Mouse (Mus musculus): ENCODE data around the gene Amdhd1. TPM values are rescaled to one million over a fixed set of nuclear protein-coding genes. Genes with fewer than 3 reads are reported as not detected.
"Not testable (repeated sequence)": the region's sequence is repeated elsewhere in the genome, so short reads cannot be mapped to it uniquely, and the experiment has no call there.

Gene Amdhd1
- total RNA-seq (2022) = under 1 TPM; 0.25 to 0.52 (median 0.34) TPM

- DNase-seq (ENCODE audit: low spot score in 2 of 2) = peak; percentile 11 to 31
Measured at GRCm38 (mm10) chr10:93539775-93540430, at the start of gene Amdhd1. Gene Amdhd1 (minus strand): TSS chr10:93540033.

GRCm38 (mm10) chr10:93589281-93589848 is 49.5 kb upstream of the Amdhd1 start, which contains the start of gene Snrpf:
Gene Snrpf (minus strand): TSS chr10:93589706.
- DNase-seq (ENCODE audit: low spot score in 2 of 2) = peak; percentile 90 to 95

GRCm38 (mm10) chr10:93588796-93589195 is 49.0 kb upstream of the Amdhd1 start:
- DNase-seq (ENCODE audit: low spot score in 2 of 2) = no peak

GRCm38 (mm10) chr10:93577271-93577886 is 37.5 kb upstream of the Amdhd1 start:
- DNase-seq (ENCODE audit: low spot score in 2 of 2) = peak; percentile 33 to 70

GRCm38 (mm10) chr10:93575960-93576359 is 36.1 kb upstream of the Amdhd1 start:
- no peak for DNase-seq (ENCODE audit: low spot score in 2 of 2)

- DNase-seq (ENCODE audit: low spot score in 2 of 2) = no peak
Measured at GRCm38 (mm10) chr10:93574966-93575365, 35.1 kb upstream of the Amdhd1 start.

- DNase-seq (ENCODE audit: low spot score in 2 of 2) = no peak
Measured at GRCm38 (mm10) chr10:93572209-93572608, 32.4 kb upstream of the Amdhd1 start.

GRCm38 (mm10) chr10:93568671-93569070 is 28.8 kb upstream of the Amdhd1 start:
- no peak for DNase-seq (ENCODE audit: low spot score in 2 of 2)

- DNase-seq (ENCODE audit: low spot score in 2 of 2) = no peak
Measured at GRCm38 (mm10) chr10:93567841-93568566, 28.2 kb upstream of the Amdhd1 start.

GRCm38 (mm10) chr10:93567066-93567465 is 27.2 kb upstream of the Amdhd1 start:
- no peak for DNase-seq (ENCODE audit: low spot score in 2 of 2)

- no peak for DNase-seq (ENCODE audit: low spot score in 2 of 2)
Measured at GRCm38 (mm10) chr10:93564518-93565090, 24.8 kb upstream of the Amdhd1 start.

GRCm38 (mm10) chr10:93559786-93560185 is 20.0 kb upstream of the Amdhd1 start:
- no peak for DNase-seq (ENCODE audit: low spot score in 2 of 2)

GRCm38 (mm10) chr10:93557971-93558370 is 18.1 kb upstream of the Amdhd1 start:
- DNase-seq (ENCODE audit: low spot score in 2 of 2) = not testable (repeated sequence)

GRCm38 (mm10) chr10:93552596-93552995 is 12.8 kb upstream of the Amdhd1 start:
- DNase-seq (ENCODE audit: low spot score in 2 of 2) = no peak

- no peak for DNase-seq (ENCODE audit: low spot score in 2 of 2)
Measured at GRCm38 (mm10) chr10:93549821-93550220, 10.0 kb upstream of the Amdhd1 start.

GRCm38 (mm10) chr10:93548991-93549390 is 9.2 kb upstream of the Amdhd1 start:
- DNase-seq (ENCODE audit: low spot score in 2 of 2) = peak; percentile 41 to 77

GRCm38 (mm10) chr10:93547741-93548270 is 8.0 kb upstream of the Amdhd1 start:
- no peak for DNase-seq (ENCODE audit: low spot score in 2 of 2)

GRCm38 (mm10) chr10:93544172-93544571 is 4.3 kb upstream of the Amdhd1 start:
- DNase-seq (ENCODE audit: low spot score in 2 of 2) = no peak

- DNase-seq (ENCODE audit: low spot score in 2 of 2) = no peak
Measured at GRCm38 (mm10) chr10:93543176-93543575, 3.3 kb upstream of the Amdhd1 start.

GRCm38 (mm10) chr10:93542356-93542755 is 2.5 kb upstream of the Amdhd1 start:
- no peak for DNase-seq (ENCODE audit: low spot score in 2 of 2)

GRCm38 (mm10) chr10:93541585-93541984 is 1.8 kb upstream of the Amdhd1 start:
- DNase-seq (ENCODE audit: low spot score in 2 of 2) = no peak

Measured in layer of hippocampus, adult 8-10 months (tissue).